Mouse (Mus musculus) yolk sac, embryonic 10.5 days (tissue): ENCODE data around the gene Islr.

Source experiments
- DNase-seq: peaks from one replicate; pipeline ENCODE4 v3.0.0-alpha.2; 2017; ENCODE audit warnings: low spot score

Islr gene

GRCm38 (mm10) chr9:58196610-58197567 lies 7.2 kb downstream of the Islr start:
- no peak for DNase-seq

GRCm38 (mm10) chr9:58196141-58196540 lies 8.0 kb downstream of the Islr start:
- no peak for DNase-seq

- DNase-seq: no peak
Measured at GRCm38 (mm10) chr9:58195671-58196070, 8.4 kb downstream of the Islr start.

GRCm38 (mm10) chr9:58194222-58194621 lies 9.9 kb downstream of the Islr start:
- no peak for DNase-seq

- no peak for DNase-seq
Measured at GRCm38 (mm10) chr9:58184456-58184855, 19.6 kb downstream of the Islr start.

GRCm38 (mm10) chr9:58179390-58179789 lies 24.7 kb downstream of the Islr start:
- DNase-seq: no peak

GRCm38 (mm10) chr9:58177165-58177564 lies 26.9 kb downstream of the Islr start:
- no peak for DNase-seq

GRCm38 (mm10) chr9:58175745-58176487 lies 28.2 kb downstream of the Islr start:
- DNase-seq: peak; percentile 53

GRCm38 (mm10) chr9:58174818-58175251 lies 29.3 kb downstream of the Islr start:
- no peak for DNase-seq

GRCm38 (mm10) chr9:58172863-58173262 lies 31.2 kb downstream of the Islr start:
- DNase-seq: no peak

- DNase-seq: no peak
Measured at GRCm38 (mm10) chr9:58169426-58169825, 34.7 kb downstream of the Islr start.

GRCm38 (mm10) chr9:58168880-58169279 lies 35.2 kb downstream of the Islr start:
- DNase-seq: no peak

GRCm38 (mm10) chr9:58165779-58166178 lies 38.3 kb downstream of the Islr start:
- DNase-seq: no peak

GRCm38 (mm10) chr9:58163146-58163545 lies 41.0 kb downstream of the Islr start:
- no peak for DNase-seq

- no peak for DNase-seq
Measured at GRCm38 (mm10) chr9:58162173-58162572, 41.9 kb downstream of the Islr start.

GRCm38 (mm10) chr9:58160315-58160714 lies 43.8 kb downstream of the Islr start:
- no peak for DNase-seq

GRCm38 (mm10) chr9:58159855-58160254 lies 44.3 kb downstream of the Islr start:
- DNase-seq: no peak

- peak; percentile 77 for DNase-seq
Measured at GRCm38 (mm10) chr9:58158541-58159311, 45.4 kb downstream of the Islr start.

- no peak for DNase-seq
Measured at GRCm38 (mm10) chr9:58157838-58158237, 46.3 kb downstream of the Islr start.

- no peak for DNase-seq
Measured at GRCm38 (mm10) chr9:58156819-58157560, 47.1 kb downstream of the Islr start.

GRCm38 (mm10) chr9:58155366-58155765 lies 48.7 kb downstream of the Islr start:
- peak; percentile 55 for DNase-seq
